Mouse (Mus musculus): ENCODE measurements around the gene Btnl10. TPM values are rescaled to one million over a fixed set of nuclear protein-coding genes. Genes with fewer than 3 reads are reported as not detected.

Btnl10 gene
- total RNA-seq (2014; fragmentation: Nextera tagmentation) (17.5 TPM in 1 of 2 replicates, not detected in the other), total RNA-seq (2017) (under 0.01 TPM in 1 of 2 replicates, not detected in the other), polyA plus RNA-seq (2012) (not detected in 2 replicates)

DNA sequence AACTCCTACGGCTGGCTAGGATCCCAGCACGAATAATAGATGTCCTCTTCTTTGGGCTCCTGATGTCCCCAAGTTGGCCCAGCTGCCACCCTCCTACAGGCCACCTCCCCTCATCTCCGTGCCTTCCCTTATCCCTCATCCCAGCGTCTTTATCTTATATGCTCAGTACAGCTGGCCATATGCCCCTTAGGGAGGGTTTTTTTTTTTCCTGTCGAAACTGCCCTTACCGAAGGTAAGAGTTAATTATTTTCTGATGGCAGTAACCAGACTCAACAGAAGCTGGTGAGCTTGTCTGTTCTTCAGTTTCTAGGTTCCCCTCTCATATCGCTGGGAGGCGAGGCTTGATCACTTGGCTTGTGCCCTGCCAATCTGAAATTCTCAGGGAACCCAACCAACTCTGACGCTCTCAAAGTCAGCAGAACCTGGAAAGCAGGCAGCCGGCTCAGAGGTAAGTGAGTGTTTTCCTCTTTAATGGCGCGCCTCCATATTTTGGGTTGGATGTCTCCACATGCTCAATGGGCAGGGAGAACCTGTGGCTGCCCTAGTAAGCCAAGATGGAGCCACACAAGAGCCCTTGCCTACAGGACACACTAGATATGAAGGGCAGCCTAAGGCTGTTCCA, at the start of gene Btnl10:
TSS of gene Btnl10 (plus strand) at position 164 of the 622 bp plus-strand sequence.
- DNase-seq (ENCODE audit: low spot score) (no peak), ATAC-seq (ENCODE audit: extremely low read depth, insufficient number of reproducible peaks, low FRiP score, poor library complexity, severe bottlenecking) (no peak)
- no peak for TF ChIP-seq POLR2AphosphoS5 (IDR thresholded peaks at IDR 0.05; ENCODE audit: insufficient replicate concordance, low read depth, low read length)
- no peak for TF ChIP-seq TAL1 (conservative IDR thresholded peaks at IDR 0.05; ENCODE audit: low read depth, low read length)
- no peak for TF ChIP-seq GATA2 (IDR thresholded peaks at IDR 0.05; ENCODE audit: borderline replicate concordance, low read depth, low read length)
- no peak for TF ChIP-seq GATA1 (IDR thresholded peaks at IDR 0.05; ENCODE audit: borderline replicate concordance, low read length)
- no peak for TF ChIP-seq CTCF (IDR thresholded peaks at IDR 0.05; ENCODE audit: low read depth, low read length)
- Histone ChIP-seq H3K4me1 (ENCODE audit: insufficient read depth, low read depth, low read length) (peaks cover 25% of the 10 kb centered on the region), H3K9me3 (replicated peaks) (no peaks in the 10 kb centered on the region), H3K4me3 (ENCODE audit: low read depth, low read length) (no peak within 1 kb of the TSS), H3K36me3 (replicated peaks) (no peaks in the 10 kb centered on the region), H3K27me3 (ENCODE audit: insufficient read depth, low read length) (peaks cover 49% of the 10 kb centered on the region)

DNA sequence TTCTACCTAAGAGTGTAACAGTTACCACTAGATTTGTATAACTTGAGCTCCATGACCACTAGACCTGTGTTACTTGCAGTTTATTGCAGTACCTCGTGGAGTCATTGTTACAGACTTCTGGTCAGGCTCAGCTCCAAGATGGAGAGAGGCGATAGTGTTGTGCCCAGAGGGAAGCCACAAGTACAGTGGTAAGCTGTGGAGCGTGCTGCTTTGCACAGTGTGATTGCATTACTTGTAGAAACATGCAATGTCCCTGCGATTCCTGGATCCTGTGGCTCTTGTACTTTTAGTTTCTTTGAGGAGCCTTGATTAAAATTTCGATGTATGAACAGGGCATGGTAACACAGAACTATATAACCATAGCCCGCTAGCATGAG, 49.8 kb upstream of the Btnl10 start:
- Histone ChIP-seq H3K27me3 (ENCODE audit: insufficient read depth, low read length) (peaks cover 10% of the 10 kb centered on the region), H3K9me3 (replicated peaks) (no peaks in the 10 kb centered on the region), H3K36me3 (replicated peaks) (no peaks in the 10 kb centered on the region), H3K4me3 (ENCODE audit: low read depth, low read length) (no peak overlapping the region), H3K4me1 (ENCODE audit: insufficient read depth, low read depth, low read length) (no peaks in the 10 kb centered on the region)
- ATAC-seq (ENCODE audit: extremely low read depth, insufficient number of reproducible peaks, low FRiP score, poor library complexity, severe bottlenecking) (no peak), DNase-seq (ENCODE audit: low spot score) (no peak)
- TF ChIP-seq TAL1 (conservative IDR thresholded peaks at IDR 0.05; ENCODE audit: low read depth, low read length) (no peak), GATA1 (IDR thresholded peaks at IDR 0.05; ENCODE audit: borderline replicate concordance, low read length) (no peak), GATA2 (IDR thresholded peaks at IDR 0.05; ENCODE audit: borderline replicate concordance, low read depth, low read length) (no peak), CTCF (IDR thresholded peaks at IDR 0.05; ENCODE audit: low read depth, low read length) (no peak), POLR2AphosphoS5 (IDR thresholded peaks at IDR 0.05; ENCODE audit: insufficient replicate concordance, low read depth, low read length) (no peak)

DNA sequence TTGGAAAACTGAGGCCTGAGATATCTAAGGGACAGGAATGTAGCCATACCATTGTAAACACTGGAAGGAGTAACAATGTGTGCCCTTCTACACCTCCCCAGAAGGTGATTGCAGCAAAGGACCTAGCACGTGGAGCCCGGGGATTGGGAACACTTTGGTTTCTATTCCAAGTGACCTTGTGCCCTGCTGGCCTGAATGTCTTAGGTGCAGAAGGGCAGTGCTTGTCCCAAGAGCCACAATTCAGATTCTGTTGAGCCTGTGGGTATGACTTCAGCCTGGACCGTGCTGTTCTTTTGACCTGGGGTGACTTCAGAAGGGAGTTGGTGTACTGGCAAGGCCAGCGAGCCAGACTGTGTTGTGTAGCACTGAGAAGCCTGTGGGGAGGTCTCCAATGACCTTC, 46.7 kb upstream of the Btnl10 start:
- H3K4me1 ChIP-seq (ENCODE audit: insufficient read depth, low read depth, low read length), result no peaks in the 10 kb centered on the region

DNA sequence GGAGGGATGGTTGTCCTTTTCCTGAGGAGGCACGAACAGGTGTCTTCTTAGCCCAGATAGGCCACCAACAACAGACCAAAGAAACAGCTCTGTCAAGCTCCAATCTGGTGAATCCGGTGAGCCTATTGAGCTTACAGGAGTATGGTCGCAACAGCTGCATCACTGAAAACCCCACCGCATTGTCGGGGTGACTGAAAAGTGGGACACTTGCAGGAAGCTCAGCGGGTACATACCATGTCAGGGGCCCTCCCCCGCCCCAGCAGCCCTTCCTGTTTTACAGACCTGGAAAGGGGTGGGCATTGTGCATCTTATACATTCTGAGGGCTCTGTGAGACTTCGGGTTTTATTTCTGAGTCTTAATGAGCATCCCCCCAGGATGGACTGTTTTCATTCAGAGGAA, 34.0 kb upstream of the Btnl10 start:
- no peaks in the 10 kb centered on the region for H3K9me3 ChIP-seq (replicated peaks)
- peaks cover 6% of the 10 kb centered on the region for H3K27me3 ChIP-seq (ENCODE audit: insufficient read depth, low read length)
- TF ChIP-seq GATA1 (IDR thresholded peaks at IDR 0.05; ENCODE audit: borderline replicate concordance, low read length) (no peak), POLR2AphosphoS5 (IDR thresholded peaks at IDR 0.05; ENCODE audit: insufficient replicate concordance, low read depth, low read length) (no peak), GATA2 (IDR thresholded peaks at IDR 0.05; ENCODE audit: borderline replicate concordance, low read depth, low read length) (no peak), TAL1 (conservative IDR thresholded peaks at IDR 0.05; ENCODE audit: low read depth, low read length) (no peak), CTCF (IDR thresholded peaks at IDR 0.05; ENCODE audit: low read depth, low read length) (no peak)
- ATAC-seq (ENCODE audit: extremely low read depth, insufficient number of reproducible peaks, low FRiP score, poor library complexity, severe bottlenecking) (no peak), DNase-seq (ENCODE audit: low spot score) (no peak)
- no peaks in the 10 kb centered on the region for H3K36me3 ChIP-seq (replicated peaks)
- no peaks in the 10 kb centered on the region for H3K4me1 ChIP-seq (ENCODE audit: insufficient read depth, low read depth, low read length)
- no peak overlapping the region for H3K4me3 ChIP-seq (ENCODE audit: low read depth, low read length)

More for the DNA sequence above, 46.7 kb upstream of the Btnl10 start:
- TF ChIP-seq GATA1 (IDR thresholded peaks at IDR 0.05; ENCODE audit: borderline replicate concordance, low read length) (no peak), TAL1 (conservative IDR thresholded peaks at IDR 0.05; ENCODE audit: low read depth, low read length) (no peak), GATA2 (IDR thresholded peaks at IDR 0.05; ENCODE audit: borderline replicate concordance, low read depth, low read length) (no peak), CTCF (IDR thresholded peaks at IDR 0.05; ENCODE audit: low read depth, low read length) (no peak), POLR2AphosphoS5 (IDR thresholded peaks at IDR 0.05; ENCODE audit: insufficient replicate concordance, low read depth, low read length) (no peak)
- peaks cover 10% of the 10 kb centered on the region for H3K27me3 ChIP-seq (ENCODE audit: insufficient read depth, low read length)
- H3K36me3 ChIP-seq (replicated peaks), result no peaks in the 10 kb centered on the region
- DNase-seq (ENCODE audit: low spot score) (no peak), ATAC-seq (ENCODE audit: extremely low read depth, insufficient number of reproducible peaks, low FRiP score, poor library complexity, severe bottlenecking) (no peak)
- no peak overlapping the region for H3K4me3 ChIP-seq (ENCODE audit: low read depth, low read length)
- no peaks in the 10 kb centered on the region for H3K9me3 ChIP-seq (replicated peaks)

DNA sequence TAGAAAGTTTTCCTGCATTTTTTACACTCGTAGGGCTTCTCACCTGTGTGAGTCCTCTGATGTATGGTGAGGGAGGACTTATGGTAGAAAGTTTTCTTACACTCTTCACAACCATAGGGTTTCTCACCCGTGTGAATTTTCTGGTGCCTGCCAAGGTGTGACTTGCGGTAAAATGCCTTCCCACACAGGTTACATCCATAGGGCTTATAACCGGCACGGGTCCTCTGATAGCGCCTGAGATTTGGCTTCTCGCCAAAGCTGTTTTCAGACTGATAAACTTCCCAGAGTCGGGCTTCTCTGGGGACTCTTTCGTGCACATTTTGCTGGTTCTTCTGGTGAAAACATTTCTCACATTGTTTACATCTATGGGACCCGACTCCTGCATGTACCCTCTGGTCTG, 27.2 kb upstream of the Btnl10 start:
- DNase-seq (ENCODE audit: low spot score) (no peak), ATAC-seq (ENCODE audit: extremely low read depth, insufficient number of reproducible peaks, low FRiP score, poor library complexity, severe bottlenecking) (no peak)
- H3K27me3 ChIP-seq (ENCODE audit: insufficient read depth, low read length), result no peaks in the 10 kb centered on the region
- H3K4me3 ChIP-seq (ENCODE audit: low read depth, low read length), result no peak overlapping the region
- peaks cover 51% of the 10 kb centered on the region for H3K36me3 ChIP-seq (replicated peaks)
- no peaks in the 10 kb centered on the region for H3K4me1 ChIP-seq (ENCODE audit: insufficient read depth, low read depth, low read length)
- no peak for TF ChIP-seq POLR2AphosphoS5 (IDR thresholded peaks at IDR 0.05; ENCODE audit: insufficient replicate concordance, low read depth, low read length)
- TF ChIP-seq GATA2 (IDR thresholded peaks at IDR 0.05; ENCODE audit: borderline replicate concordance, low read depth, low read length), result no peak
- no peak for TF ChIP-seq GATA1 (IDR thresholded peaks at IDR 0.05; ENCODE audit: borderline replicate concordance, low read length)
- TF ChIP-seq TAL1 (conservative IDR thresholded peaks at IDR 0.05; ENCODE audit: low read depth, low read length), result no peak
- no peak for TF ChIP-seq CTCF (IDR thresholded peaks at IDR 0.05; ENCODE audit: low read depth, low read length)
- H3K9me3 ChIP-seq (replicated peaks), result peaks cover 13% of the 10 kb centered on the region

DNA sequence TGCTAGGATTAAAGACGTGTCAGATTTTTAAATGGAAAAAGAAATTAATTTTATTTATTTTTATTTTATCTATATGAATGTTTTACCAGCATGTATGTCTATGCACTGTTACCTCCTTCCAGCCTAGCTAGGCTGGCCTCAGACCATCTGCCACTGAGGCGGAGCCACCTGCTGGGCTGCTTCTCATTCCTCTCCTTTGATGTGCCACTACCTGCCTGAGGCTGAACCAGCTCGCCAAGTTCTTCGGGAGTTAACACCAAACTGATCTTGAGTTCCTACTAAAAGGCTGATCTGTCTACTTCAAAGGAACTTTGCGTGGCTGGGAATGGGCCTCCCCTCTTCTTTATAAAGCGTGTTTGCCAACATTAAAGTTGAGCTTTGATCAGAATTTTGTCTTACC, 23.3 kb upstream of the Btnl10 start:
- H3K4me3 ChIP-seq (ENCODE audit: low read depth, low read length), result no peak overlapping the region
- DNase-seq (ENCODE audit: low spot score), result no peak
- H3K4me1 ChIP-seq (ENCODE audit: insufficient read depth, low read depth, low read length), result no peaks in the 10 kb centered on the region
- TF ChIP-seq POLR2AphosphoS5 (IDR thresholded peaks at IDR 0.05; ENCODE audit: insufficient replicate concordance, low read depth, low read length), result no peak
- no peak for TF ChIP-seq GATA2 (IDR thresholded peaks at IDR 0.05; ENCODE audit: borderline replicate concordance, low read depth, low read length)
- TF ChIP-seq CTCF (IDR thresholded peaks at IDR 0.05; ENCODE audit: low read depth, low read length), result no peak
- no peak for TF ChIP-seq GATA1 (IDR thresholded peaks at IDR 0.05; ENCODE audit: borderline replicate concordance, low read length)
- no peak for TF ChIP-seq TAL1 (conservative IDR thresholded peaks at IDR 0.05; ENCODE audit: low read depth, low read length)
- H3K27me3 ChIP-seq (ENCODE audit: insufficient read depth, low read length), result no peaks in the 10 kb centered on the region
- peaks cover 13% of the 10 kb centered on the region for H3K9me3 ChIP-seq (replicated peaks)
- peaks cover 84% of the 10 kb centered on the region for H3K36me3 ChIP-seq (replicated peaks)
- no peak for ATAC-seq (ENCODE audit: extremely low read depth, insufficient number of reproducible peaks, low FRiP score, poor library complexity, severe bottlenecking)
